Mouse (Mus musculus) MEL (cell line): ENCODE measurements around the gene Calhm3.

Experiments used
- CTCF ChIP-seq, 3 experiments: IDR thresholded peaks in 2 of 3; conservative IDR thresholded peaks in 1 of 3; 2 replicates each; pipeline ENCODE4 v1.5.1; 2011 to 2012; ENCODE audit warnings: low read length in 3 of 3, low read depth in 2 of 3, mild to moderate bottlenecking in 2 of 3, improper control_type of control experiment in 1 of 3, inconsistent platforms in 1 of 3, mixed read lengths in 1 of 3, moderate library complexity in 1 of 3; ENCODE audit not compliant: control insufficient read depth in 1 of 3, insufficient read depth in 1 of 3, poor library complexity in 1 of 3, severe bottlenecking in 1 of 3
- ETS1 ChIP-seq: IDR thresholded peaks from 2 replicates; pipeline ENCODE4 v1.6.1; 2012; ENCODE audit warnings: low read depth, mild to moderate bottlenecking, inconsistent platforms, low read length, improper control_type of control experiment, moderate library complexity
- HCFC1 ChIP-seq: IDR thresholded peaks from 2 replicates; pipeline ENCODE4 v1.6.1; 2012; ENCODE audit warnings: low read depth, mild to moderate bottlenecking, inconsistent platforms, low read length, improper control_type of control experiment, moderate library complexity
- MAX ChIP-seq: IDR thresholded peaks from 2 replicates; pipeline ENCODE4 v1.6.1; 2011; ENCODE audit warnings: low read length, improper control_type of control experiment
- MYC ChIP-seq: IDR thresholded peaks from 2 replicates; pipeline ENCODE4 v1.6.1; 2011; ENCODE audit warnings: low read depth, mild to moderate bottlenecking, low read length, improper control_type of control experiment, moderate library complexity
- POLR2A ChIP-seq, 2 experiments: IDR thresholded peaks; 2 replicates each; pipeline ENCODE4 v1.6.1; 2011 to 2012; ENCODE audit warnings: low read length in 2 of 2, mild to moderate bottlenecking in 2 of 2, control low read depth in 1 of 2, improper control_type of control experiment in 1 of 2, low read depth in 1 of 2, moderate library complexity in 1 of 2; ENCODE audit not compliant: control insufficient read depth in 1 of 2, insufficient read depth in 1 of 2, poor library complexity in 1 of 2
- SIN3A ChIP-seq: IDR thresholded peaks from 2 replicates; pipeline ENCODE4 v1.6.1; 2012; ENCODE audit warnings: low read length, improper control_type of control experiment, inconsistent platforms
- SMC3 ChIP-seq: IDR thresholded peaks from 2 replicates; pipeline ENCODE4 v1.6.1; 2011; ENCODE audit warnings: low read depth, low read length, improper control_type of control experiment
- TAL1 ChIP-seq: IDR thresholded peaks from 2 replicates; pipeline ENCODE4 v1.6.1; 2012; ENCODE audit warnings: mild to moderate bottlenecking, inconsistent platforms, low read length, moderate library complexity, mixed read lengths
- TBP ChIP-seq: IDR thresholded peaks from 2 replicates; pipeline ENCODE4 v1.8.0; 2011; ENCODE audit warnings: low read depth, low read length, improper control_type of control experiment
- USF1 ChIP-seq: IDR thresholded peaks from 2 replicates; pipeline ENCODE4 v1.6.1; 2014; ENCODE audit warnings: low read depth, mild to moderate bottlenecking, inconsistent platforms, low read length, improper control_type of control experiment, moderate library complexity

DNA sequence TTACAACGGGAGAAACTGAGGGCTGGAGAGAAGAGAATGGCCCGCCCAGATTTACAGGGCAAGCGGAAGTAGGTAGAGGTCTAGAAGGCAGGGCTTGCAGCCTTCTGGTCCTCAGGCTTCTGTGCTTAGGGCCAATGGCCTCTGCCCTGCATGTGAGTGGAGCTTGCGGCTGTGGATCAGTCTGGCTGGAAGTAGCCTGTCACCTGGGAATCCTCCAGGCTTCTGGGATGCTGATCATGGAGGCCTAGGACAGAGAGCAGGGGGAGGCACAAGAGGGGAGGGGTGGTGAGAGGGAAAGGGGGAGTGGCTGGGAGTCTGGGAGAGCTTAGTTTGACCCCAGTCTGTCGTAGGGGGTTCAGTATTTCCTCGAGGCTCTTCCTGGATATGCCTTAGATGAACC is 44.9 kb upstream of the Calhm3 start:
- no peak for TF ChIP-seq MYC
- TF ChIP-seq POLR2A (IDR thresholded peaks at IDR 0.05; ENCODE audit: control insufficient read depth in 1 of 2, insufficient read depth in 1 of 2, low read depth in 1 of 2, low read length in 2 of 2, poor library complexity in 1 of 2): no peak
- no peak for TF ChIP-seq ETS1
- no peak for TF ChIP-seq SMC3
- no peak for TF ChIP-seq MAX
- no peak for TF ChIP-seq CTCF (IDR thresholded peaks at IDR 0.05 in 2 of 3, conservative IDR thresholded peaks at IDR 0.05 in 1 of 3; ENCODE audit: control insufficient read depth in 1 of 3, insufficient read depth in 1 of 3, low read depth in 2 of 3, low read length in 3 of 3, poor library complexity in 1 of 3, severe bottlenecking in 1 of 3)
- no peak for TF ChIP-seq TBP
- no peak for TF ChIP-seq USF1
- TF ChIP-seq SIN3A: no peak
- no peak for TF ChIP-seq HCFC1
- no peak for TF ChIP-seq TAL1
